In genomic region chr6:72356001-72356532, GRCm38 (mm10) we compare ENCODE assay signal across 8 mouse cellular contexts. TPM values are rescaled to one million over a fixed set of nuclear protein-coding genes. Genes with fewer than 3 reads are reported as not detected.
DNase-seq lines count a peak whose midpoint lies in the region; ATAC-seq and TF ChIP-seq lines count a peak whose summit lies in the region.

No protein-coding gene starts in this region.

- peak overlapping the region; percentile 96 for H3K4me2 ChIP-seq in forebrain, embryonic 14.5 days (ENCODE audit: low read length)
- H3K4me2 ChIP-seq in liver, embryonic 11.5 days: peak overlapping the region; percentile 89

- H3K9me3 ChIP-seq in forebrain, embryonic 14.5 days (replicated peaks; ENCODE audit: control insufficient read depth, low read length): no peaks in the 10 kb centered on the region
- no peaks in the 10 kb centered on the region for H3K9me3 ChIP-seq in liver, embryonic 11.5 days (ENCODE audit: control insufficient read depth, low read length)

- ATAC-seq in forebrain, embryonic 14.5 days: no peak
- 0 out of 2 replicates have a peak, but pooled peaks have one; percentile 11 for ATAC-seq in liver, embryonic 11.5 days (replicated peaks; ENCODE audit: low FRiP score)

- H3K79me2 ChIP-seq in C2C12 (ENCODE audit: control insufficient read depth, insufficient read depth): peaks cover 25% of the 10 kb centered on the region

- H3K9ac ChIP-seq in forebrain, embryonic 14.5 days (ENCODE audit: low read length): peak overlapping the region; percentile 78
- peak overlapping the region; percentile 59; the same call in 1 of the 2 replicates for H3K9ac ChIP-seq in liver, embryonic 11.5 days (ENCODE audit: low read depth, low read length)

- TF ChIP-seq CTCF in gastrocnemius, adult 2 months (IDR thresholded peaks at IDR 0.05): no peak
- no peak for TF ChIP-seq CTCF in C2C12 (IDR thresholded peaks at IDR 0.05; ENCODE audit: control insufficient read depth, insufficient read depth, insufficient read length)

- H3K36me3 ChIP-seq in C2C12 (ENCODE audit: control insufficient read depth, insufficient read depth): peaks cover 34% of the 10 kb centered on the region
- H3K36me3 ChIP-seq in forebrain, embryonic 14.5 days (ENCODE audit: control insufficient read depth, insufficient read depth, low read length): peaks cover 27% of the 10 kb centered on the region
- peaks cover 13% of the 10 kb centered on the region for H3K36me3 ChIP-seq in liver, embryonic 11.5 days (ENCODE audit: control insufficient read depth, insufficient read depth, low read length)

- no peak for DNase-seq in gastrocnemius, adult 2 months
- no peak for DNase-seq in gastrocnemius, postnatal 25 days
- DNase-seq in forebrain, embryonic 14.5 days (ENCODE audit: low spot score): no peak
- DNase-seq in liver, embryonic 11.5 days (ENCODE audit: low spot score): no peak
- no peak for DNase-seq in left cerebral cortex, adult 8-10 months (ENCODE audit: low spot score in 2 of 2)
- DNase-seq in spleen, postnatal 36 days (ENCODE audit: low spot score in 2 of 2): no peak
- DNase-seq in gastrocnemius, adult 18-20 months (ENCODE audit: low spot score): no peak

- peak overlapping the region; percentile 98 for H3K27ac ChIP-seq in gastrocnemius, adult 2 months
- H3K27ac ChIP-seq in forebrain, embryonic 14.5 days (ENCODE audit: low read depth, low read length): no peak overlapping the region
- H3K27ac ChIP-seq in liver, embryonic 11.5 days (ENCODE audit: low read depth, low read length): no peak overlapping the region

- peak overlapping the region; percentile 80 for H3ac ChIP-seq in C2C12 (ENCODE audit: control insufficient read depth, insufficient read length, low read depth)

- WGBS in forebrain, embryonic 14.5 days: 43% methylated on average over 6 of the region's 8 CpGs
- WGBS in liver, embryonic 11.5 days: 46% methylated on average over 8 of the region's 8 CpGs

- intact Hi-C loops in gastrocnemius, adult 2 months (cut with DNase I): no loop called here

- no peaks in the 10 kb centered on the region for H3K27me3 ChIP-seq in C2C12 (ENCODE audit: control insufficient read depth, insufficient read depth, insufficient read length)
- H3K27me3 ChIP-seq in forebrain, embryonic 14.5 days (replicated peaks; ENCODE audit: control insufficient read depth, insufficient read depth, low read length): no peaks in the 10 kb centered on the region
- H3K27me3 ChIP-seq in liver, embryonic 11.5 days (replicated peaks; ENCODE audit: control insufficient read depth, insufficient read depth, low read length): 0 out of 2 replicates have a peak, but pooled peaks cover 14% of the 10 kb centered on the region

- H3K4me3 ChIP-seq in gastrocnemius, adult 2 months: peak overlapping the region; percentile 95
- H3K4me3 ChIP-seq in C2C12 (ENCODE audit: insufficient read depth, poor library complexity, severe bottlenecking): peak overlapping the region; percentile 40
- H3K4me3 ChIP-seq in forebrain, embryonic 14.5 days (ENCODE audit: low read depth, low read length): peak overlapping the region; percentile 58
- peak overlapping the region; percentile 60 for H3K4me3 ChIP-seq in liver, embryonic 11.5 days (ENCODE audit: low read depth, low read length)

- H3K4me1 ChIP-seq in forebrain, embryonic 14.5 days (ENCODE audit: control insufficient read depth, insufficient read depth, low read length): peaks cover 6% of the 10 kb centered on the region
- H3K4me1 ChIP-seq in liver, embryonic 11.5 days (replicated peaks; ENCODE audit: control insufficient read depth, insufficient read depth, low read length): peaks cover 51% of the 10 kb centered on the region

- peaks cover 4% of the 10 kb centered on the region for H3K79me3 ChIP-seq in C2C12 (ENCODE audit: low read depth)

TF ChIP-seq in C2C12, 6 proteins besides CTCF, POLR2A, EP300 and RAD21:
- no peak for TF ChIP-seq MYOG (IDR thresholded peaks at IDR 0.05; ENCODE audit: control insufficient read depth, extremely low read depth, insufficient read length)
- no peak for TF ChIP-seq USF1 (IDR thresholded peaks at IDR 0.05; ENCODE audit: low read depth)
- no peak for TF ChIP-seq CEBPB (IDR thresholded peaks at IDR 0.05; ENCODE audit: low read depth)
- TF ChIP-seq MAX (IDR thresholded peaks at IDR 0.05): no peak
- TF ChIP-seq FOSL1 (IDR thresholded peaks at IDR 0.05; ENCODE audit: insufficient read depth, low read length, poor library complexity, severe bottlenecking): no peak
- no peak for TF ChIP-seq MYOD1 (IDR thresholded peaks at IDR 0.05; ENCODE audit: control insufficient read depth, insufficient read length, low read depth)
TF ChIP-seq in C2C12: peak in this region for 0.

RNA-seq across cellular contexts. Expression of gene Tmem150a, which starts 0.8 kb away (rescaled TPM):
- 10 to 100 TPM; 21.0 to 24.2 TPM for total RNA-seq in gastrocnemius, adult 2 months (2021)
- 10 to 100 TPM; 14.8 to 17.3 TPM for total RNA-seq in gastrocnemius, postnatal 25 days (2021)
- polyA plus RNA-seq in C2C12 (2012; fragmentation: generic; extraction: Trizol): 25.2 TPM
- 19.3 and 21.3 TPM in 2 replicates for polyA plus RNA-seq in forebrain, embryonic 14.5 days (2014; fragmentation: Nextera tagmentation; extraction: Ambion mirVana)
- 39.5 and 40.3 TPM in 2 replicates for polyA plus RNA-seq in liver, embryonic 11.5 days (2014; fragmentation: Nextera tagmentation; extraction: Ambion mirVana)
- 10 to 100 TPM in 2 of 4 experiments, 1 to 10 TPM in 2; 8.9 to 12.8 (median 10.7) TPM for total RNA-seq in left cerebral cortex, adult 8-10 months (2022)
- total RNA-seq in gastrocnemius, adult 18-20 months (2021): 10 to 100 TPM; 22.4 to 24.2 TPM

RNA-seq across cellular contexts. Expression of gene 0610030E20Rik, which starts 8.9 kb away (rescaled TPM):
- total RNA-seq in gastrocnemius, adult 2 months (2021): 10 to 100 TPM; 10.1 to 11.7 TPM
- total RNA-seq in gastrocnemius, postnatal 25 days (2021): 10 to 100 TPM; 11.2 to 12.8 TPM
- 5.2 TPM for polyA plus RNA-seq in C2C12 (2012; fragmentation: generic; extraction: Trizol)
- polyA plus RNA-seq in forebrain, embryonic 14.5 days (2014; fragmentation: Nextera tagmentation; extraction: Ambion mirVana): 12.0 and 17.9 TPM in 2 replicates
- 17.1 and 19.4 TPM in 2 replicates for polyA plus RNA-seq in liver, embryonic 11.5 days (2014; fragmentation: Nextera tagmentation; extraction: Ambion mirVana)
- total RNA-seq in left cerebral cortex, adult 8-10 months (2022): 10 to 100 TPM; 14.7 to 19.1 (median 17.6) TPM
- 1 to 10 TPM; 7.2 to 8.0 TPM for total RNA-seq in gastrocnemius, adult 18-20 months (2021)

RNA-seq across cellular contexts. Expression of gene Rnf181, which starts 10.7 kb away (rescaled TPM):
- 10 to 100 TPM; 24.9 to 26.6 TPM for total RNA-seq in gastrocnemius, adult 2 months (2021)
- total RNA-seq in gastrocnemius, postnatal 25 days (2021): 10 to 100 TPM; 23.8 to 28.8 TPM
- 108 TPM for polyA plus RNA-seq in C2C12 (2012; fragmentation: generic; extraction: Trizol)
- polyA plus RNA-seq in forebrain, embryonic 14.5 days (2014; fragmentation: Nextera tagmentation; extraction: Ambion mirVana): 123 and 129 TPM in 2 replicates
- 106 and 112 TPM in 2 replicates for polyA plus RNA-seq in liver, embryonic 11.5 days (2014; fragmentation: Nextera tagmentation; extraction: Ambion mirVana)
- total RNA-seq in left cerebral cortex, adult 8-10 months (2022): 10 to 100 TPM; 76.4 to 85.1 (median 81.5) TPM
- total RNA-seq in gastrocnemius, adult 18-20 months (2021): 10 to 100 TPM; 27.0 to 27.6 TPM

RNA-seq across cellular contexts. Expression of gene Usp39, which starts 11.1 kb away (rescaled TPM):
- total RNA-seq in gastrocnemius, adult 2 months (2021): 10 to 100 TPM; 16.4 to 18.4 TPM
- 10 to 100 TPM; 18.6 to 20.3 TPM for total RNA-seq in gastrocnemius, postnatal 25 days (2021)
- 67.4 TPM for polyA plus RNA-seq in C2C12 (2012; fragmentation: generic; extraction: Trizol)
- 72.7 and 76.3 TPM in 2 replicates for polyA plus RNA-seq in forebrain, embryonic 14.5 days (2014; fragmentation: Nextera tagmentation; extraction: Ambion mirVana)
- 91.6 and 100 TPM in 2 replicates for polyA plus RNA-seq in liver, embryonic 11.5 days (2014; fragmentation: Nextera tagmentation; extraction: Ambion mirVana)
- 10 to 100 TPM; 29.6 to 33.2 (median 32.1) TPM for total RNA-seq in left cerebral cortex, adult 8-10 months (2022)
- 10 to 100 TPM; 17.9 to 20.2 TPM for total RNA-seq in gastrocnemius, adult 18-20 months (2021)

RNA-seq across cellular contexts. Expression of gene Vamp5, which starts 24.2 kb away (rescaled TPM):
- 100 to 1,000 TPM in 1 of 2 experiments, 10 to 100 TPM in 1; 97.5 to 102 TPM for total RNA-seq in gastrocnemius, adult 2 months (2021)
- 10 to 100 TPM; 97.2 to 99.9 TPM for total RNA-seq in gastrocnemius, postnatal 25 days (2021)
- 91.3 TPM for polyA plus RNA-seq in C2C12 (2012; fragmentation: generic; extraction: Trizol)
- polyA plus RNA-seq in forebrain, embryonic 14.5 days (2014; fragmentation: Nextera tagmentation; extraction: Ambion mirVana): 13.8 and 17.7 TPM in 2 replicates
- polyA plus RNA-seq in liver, embryonic 11.5 days (2014; fragmentation: Nextera tagmentation; extraction: Ambion mirVana): 164 and 181 TPM in 2 replicates
- total RNA-seq in left cerebral cortex, adult 8-10 months (2022): 1 to 10 TPM; 4.4 to 8.6 (median 6.9) TPM
- total RNA-seq in gastrocnemius, adult 18-20 months (2021): 100 to 1,000 TPM; 107 to 121 TPM

Comparison
In these comparisons a context has a peak if more than half of its experiments do, and no peak if none do; other contexts are left out.
1. H3K4me3 ChIP-seq: peak in every context shown above with its lines; median percentile 95 in gastrocnemius, adult 2 months; 60 in liver, embryonic 11.5 days; 58 in forebrain, embryonic 14.5 days; 40 in C2C12.